Mouse (Mus musculus) lung, adult 2 months (tissue): ENCODE measurements around the gene Arhgap10. TPM values are rescaled to one million over a fixed set of nuclear protein-coding genes. Genes with fewer than 3 reads are reported as not detected.

ENCODE experiments used
- DNase-seq: peaks from one replicate; pipeline ENCODE4 v3.0.0; 2022
- H3K4me1 ChIP-seq: fragments of 200-500 bp; 2 replicates; pipeline ENCODE4 v1.6.1; 2011; ENCODE audit warnings: low read length; ENCODE audit not compliant: control insufficient read depth, insufficient read depth
- H3K4me3 ChIP-seq: fragments of 200-500 bp; replicated peaks from 2 replicates; pipeline ENCODE3; 2011; ENCODE audit warnings: low read depth, mild to moderate bottlenecking, control low read depth, low read length; ENCODE audit errors: extremely low read depth
- CTCF ChIP-seq: fragments of 200-500 bp; IDR thresholded peaks from 2 replicates; pipeline ENCODE4 v1.5.1; 2011; ENCODE audit warnings: mild to moderate bottlenecking, low read length, control low read depth; ENCODE audit not compliant: insufficient read depth
- POLR2A ChIP-seq: fragments of 200-500 bp; IDR thresholded peaks from 2 replicates; pipeline ENCODE4 v1.6.1; 2011; ENCODE audit warnings: low read depth, mild to moderate bottlenecking, control low read depth, low read length, borderline replicate concordance; ENCODE audit errors: extremely low read depth
- WGBS: fragments of 180-500 bp; shearing (Covaris S2); methylation state at CpG from one replicate; pipeline ENCODE4 v1.1.7; 2018; 5-methylcytosine and 5-hydroxymethylcytosine counted together
- polyA plus RNA-seq: library from polyadenylated mRNA; depleted of rRNA; stranded (reverse); fragments of >200 nt; gene quantifications from 2 replicates; pipeline ENCODE4 v1.2.3, GENCODE M21; 2012

Arhgap10 gene
- polyA plus RNA-seq, 1 experiment, result 11.2 TPM

DNA sequence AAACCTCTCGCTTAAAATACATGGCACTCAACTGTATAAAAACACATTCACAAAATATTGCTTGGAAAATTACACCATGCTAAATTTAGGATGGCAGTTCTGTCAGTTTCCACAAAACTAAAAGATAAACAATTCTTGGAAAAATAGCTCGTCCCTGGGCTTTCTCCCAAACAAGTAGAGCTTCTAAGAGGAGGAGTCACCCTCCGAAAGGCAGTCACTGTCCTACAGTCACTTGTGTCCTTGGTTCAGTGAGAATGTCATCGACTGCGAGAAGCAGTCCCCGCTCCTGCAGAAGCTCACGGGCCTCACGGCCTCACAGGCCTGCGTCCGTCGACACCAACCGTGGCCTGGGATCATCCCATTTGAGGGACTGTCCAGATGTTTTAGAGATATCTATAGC, 40.1 kb downstream of the Arhgap10 start:
- 77% methylated on average over 12 of the region's 12 CpGs for WGBS
- TF ChIP-seq CTCF, result no peak
- TF ChIP-seq POLR2A, result no peak
- H3K4me1 ChIP-seq, result peaks cover 2% of the 10 kb centered on the region; the same call in 1 of the 2 replicates
- no peak for DNase-seq
- no peak overlapping the region for H3K4me3 ChIP-seq

DNA sequence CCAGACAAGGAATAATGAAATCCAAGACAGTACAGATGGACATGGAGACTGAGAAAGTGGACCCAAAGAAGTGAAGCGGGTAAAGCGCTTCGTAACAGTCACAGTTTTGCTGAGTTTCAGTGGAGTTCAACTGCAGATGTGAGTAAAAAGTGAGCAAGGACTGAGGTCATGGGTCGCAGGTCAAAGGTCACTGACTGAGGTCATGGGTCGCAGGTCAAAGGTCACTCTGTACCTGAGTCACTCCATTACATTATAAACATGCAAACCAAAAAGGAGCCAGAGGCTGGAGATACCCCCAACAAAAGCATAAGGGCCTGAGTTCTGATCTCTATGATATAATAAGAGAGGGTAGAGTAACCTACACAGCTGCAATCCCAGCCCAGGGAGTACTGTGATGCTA, 43.1 kb downstream of the Arhgap10 start:
- DNase-seq, result no peak
- Histone ChIP-seq H3K4me3 (no peak overlapping the region), H3K4me1 (peaks cover 2% of the 10 kb centered on the region; the same call in 1 of the 2 replicates)
- TF ChIP-seq POLR2A (no peak), CTCF (no peak)
- WGBS, result 91% methylated on average over 5 of the region's 5 CpGs

DNA sequence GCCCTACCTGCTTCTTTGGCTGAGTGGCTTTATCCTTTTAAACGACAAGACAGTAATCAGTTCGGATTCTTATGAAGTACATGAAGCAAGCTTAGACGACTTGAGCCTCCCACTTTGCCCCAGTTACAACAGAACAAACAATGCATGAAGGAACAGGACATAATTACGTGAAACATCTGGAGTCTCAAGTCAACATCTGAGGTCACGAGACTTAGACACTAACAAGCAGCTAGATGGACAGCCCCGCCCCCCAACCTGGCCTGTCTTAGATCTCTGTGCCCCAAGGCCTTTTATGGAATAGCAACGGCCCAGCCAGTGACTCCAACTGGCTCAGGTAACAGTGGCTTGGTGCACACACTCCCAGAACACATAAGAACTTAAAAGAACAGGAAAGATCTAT, 44.0 kb downstream of the Arhgap10 start:
- 46% methylated on average over 7 of the region's 7 CpGs for WGBS
- H3K4me1 ChIP-seq, result no peaks in the 10 kb centered on the region; the same call in 1 of the 2 replicates
- no peak for DNase-seq
- H3K4me3 ChIP-seq, result no peak overlapping the region
- TF ChIP-seq POLR2A (no peak), CTCF (no peak)

DNA sequence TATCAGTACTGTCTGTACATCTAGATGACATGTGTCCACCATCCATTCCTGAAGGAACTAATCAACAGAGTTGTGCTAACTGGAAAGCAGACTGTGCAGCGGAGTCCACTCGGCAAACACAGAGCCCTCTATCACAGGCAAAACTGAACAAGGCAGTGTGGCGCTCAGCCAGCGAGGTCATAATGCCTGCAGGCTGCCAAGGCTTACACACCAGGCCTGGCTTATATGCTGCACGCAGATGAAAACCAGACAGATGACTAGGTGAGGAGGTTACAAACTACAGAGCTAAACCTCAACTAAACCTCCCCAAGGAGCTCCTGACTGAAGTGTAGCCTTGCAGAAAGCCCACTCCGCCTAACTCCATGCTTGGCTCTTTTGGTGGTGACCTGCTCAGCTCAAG, 44.4 kb downstream of the Arhgap10 start:
- DNase-seq, result no peak
- WGBS, result 57% methylated on average over 6 of the region's 6 CpGs
- no peak overlapping the region for H3K4me3 ChIP-seq
- no peaks in the 10 kb centered on the region; the same call in 1 of the 2 replicates for H3K4me1 ChIP-seq
- no peak for TF ChIP-seq POLR2A
- no peak for TF ChIP-seq CTCF

DNA sequence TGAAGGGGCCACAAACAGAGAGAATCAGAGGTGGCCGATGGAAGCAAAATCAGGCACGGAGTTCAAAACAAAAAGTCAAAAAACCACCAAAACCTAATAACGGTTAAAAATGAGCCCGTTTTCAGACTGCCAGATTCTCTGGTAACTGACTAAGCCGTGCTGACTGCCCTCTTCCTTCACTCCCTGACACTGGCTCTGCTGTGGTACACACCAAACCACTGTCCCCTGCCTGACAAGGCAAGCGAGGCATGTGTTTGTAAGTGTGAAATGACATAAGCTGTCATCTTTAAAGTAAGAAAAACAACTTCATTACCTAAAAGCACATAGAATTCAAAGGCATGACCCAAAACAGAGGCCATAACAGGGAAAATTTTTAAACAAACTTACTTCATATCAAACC, 56.4 kb downstream of the Arhgap10 start:
- peaks cover 2% of the 10 kb centered on the region; the same call in 1 of the 2 replicates for H3K4me1 ChIP-seq
- 77% methylated on average over 6 of the region's 6 CpGs for WGBS
- TF ChIP-seq POLR2A (no peak), CTCF (no peak)
- no peak for DNase-seq
- no peak overlapping the region for H3K4me3 ChIP-seq

DNA sequence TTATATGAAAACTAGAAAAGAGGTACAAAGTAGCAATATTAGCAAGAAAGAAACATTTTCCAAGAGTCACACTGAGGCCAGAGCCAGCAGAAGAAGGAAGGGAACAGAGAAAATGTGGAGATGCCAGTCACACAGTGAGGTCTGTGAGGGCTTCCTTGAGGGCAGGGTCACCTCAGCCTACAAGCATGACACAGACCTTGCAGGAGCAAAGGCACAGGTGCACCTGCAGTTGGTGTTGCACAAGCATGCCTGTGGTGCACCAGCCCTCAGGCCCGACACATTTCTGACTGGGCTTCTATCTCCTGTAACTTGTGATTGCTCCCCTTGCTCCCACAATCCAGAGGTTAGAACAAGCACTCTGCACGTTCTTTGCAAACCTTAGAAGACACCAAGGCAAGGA, 57.4 kb downstream of the Arhgap10 start:
- no peak overlapping the region for H3K4me3 ChIP-seq
- 77% methylated on average over 2 of the region's 2 CpGs for WGBS
- DNase-seq, result no peak
- H3K4me1 ChIP-seq, result peaks cover 2% of the 10 kb centered on the region; the same call in 1 of the 2 replicates
- TF ChIP-seq POLR2A (no peak), CTCF (no peak)

DNA sequence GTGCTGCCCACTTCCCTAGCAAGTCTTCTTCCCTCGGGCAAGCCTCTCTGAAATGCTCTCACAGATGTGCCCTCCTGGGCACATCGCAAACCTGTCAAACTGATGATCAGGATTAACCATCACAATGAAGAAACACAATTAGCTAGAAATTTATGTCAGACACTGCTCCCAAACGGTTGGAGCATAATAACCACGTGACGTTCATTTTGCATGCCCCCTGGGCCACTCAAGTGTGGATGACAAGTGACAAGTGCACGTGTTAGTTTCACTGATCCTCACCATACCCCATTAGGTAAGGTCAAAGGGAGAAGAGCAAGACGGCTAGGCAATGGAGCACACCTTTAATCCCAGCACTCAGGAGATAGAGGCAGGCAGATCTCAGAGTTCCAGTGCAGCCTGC, 58.1 kb downstream of the Arhgap10 start:
- Histone ChIP-seq H3K4me1 (peaks cover 2% of the 10 kb centered on the region; the same call in 1 of the 2 replicates), H3K4me3 (no peak overlapping the region)
- no peak for DNase-seq
- WGBS, result 76% methylated on average over 7 of the region's 7 CpGs
- TF ChIP-seq CTCF (no peak), POLR2A (no peak)

DNA sequence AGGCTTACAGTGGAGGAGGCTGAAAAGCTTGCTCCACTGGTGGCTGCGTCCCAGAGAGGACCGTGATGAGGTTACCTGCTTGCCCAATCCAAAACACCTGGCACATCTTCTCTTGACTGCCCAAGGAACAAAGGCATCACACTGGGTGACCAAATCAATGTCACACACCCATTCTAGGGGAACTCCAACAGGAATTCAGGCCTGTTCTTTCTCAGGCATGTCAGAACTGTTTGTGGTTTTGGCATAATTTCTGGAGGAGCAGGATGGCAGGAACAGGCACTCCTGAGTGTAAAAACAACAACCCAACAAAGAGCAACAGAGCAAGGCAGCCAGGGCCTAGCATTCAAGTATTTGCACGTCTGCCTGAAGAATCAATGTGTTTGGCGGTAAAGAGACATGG, 59.2 kb downstream of the Arhgap10 start:
- Histone ChIP-seq H3K4me1 (peaks cover 2% of the 10 kb centered on the region; the same call in 1 of the 2 replicates), H3K4me3 (no peak overlapping the region)
- no peak for DNase-seq
- WGBS, result 75% methylated on average over 4 of the region's 4 CpGs
- TF ChIP-seq CTCF, result no peak
- no peak for TF ChIP-seq POLR2A

DNA sequence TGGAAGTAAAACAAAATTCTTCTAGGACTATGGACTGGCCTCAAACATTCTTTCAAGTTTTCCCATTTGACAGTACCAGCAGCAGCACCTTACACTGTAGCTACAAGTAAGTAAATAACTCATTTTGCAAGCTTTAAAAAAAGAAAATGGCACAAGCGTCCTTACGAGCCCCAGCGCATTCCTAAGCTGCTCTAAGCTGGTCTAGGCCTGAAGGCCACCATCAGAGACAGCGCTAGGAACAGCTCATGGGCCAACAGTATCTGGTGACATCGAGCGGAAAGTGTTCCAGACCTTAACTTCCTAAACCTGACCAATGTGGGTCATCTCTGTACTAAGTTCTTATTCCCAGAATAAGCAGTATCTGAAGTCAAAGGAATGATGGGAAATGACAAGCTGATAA, 61.5 kb downstream of the Arhgap10 start:
- TF ChIP-seq CTCF (no peak), POLR2A (no peak)
- H3K4me1 ChIP-seq, result peaks cover 2% of the 10 kb centered on the region; the same call in 1 of the 2 replicates
- 80% methylated on average over 6 of the region's 6 CpGs for WGBS
- H3K4me3 ChIP-seq, result no peak overlapping the region
- no peak for DNase-seq

DNA sequence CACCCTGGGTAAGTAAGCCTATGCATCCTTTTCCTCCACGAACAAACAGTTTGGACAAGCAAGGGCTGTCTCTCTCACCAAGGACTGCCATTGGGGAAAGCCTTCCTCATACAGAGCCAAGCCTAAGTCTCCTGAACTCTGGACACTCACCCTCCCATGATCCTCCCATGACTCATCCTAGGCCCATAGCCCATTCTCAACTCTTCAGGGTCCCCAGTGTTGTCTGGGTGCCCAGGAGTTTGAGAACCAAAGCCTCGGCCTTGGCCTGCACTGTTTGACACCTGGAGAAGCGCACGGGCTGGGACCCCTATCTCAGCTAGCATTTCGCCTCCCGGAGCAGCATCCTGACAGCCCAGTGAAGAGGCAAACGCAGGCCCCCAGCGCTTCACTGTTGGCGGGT, 63.9 kb downstream of the Arhgap10 start:
- WGBS, result 90% methylated on average over 9 of the region's 9 CpGs
- TF ChIP-seq POLR2A (no peak), CTCF (no peak)
- DNase-seq, result no peak
- Histone ChIP-seq H3K4me3 (no peak overlapping the region), H3K4me1 (peaks cover 2% of the 10 kb centered on the region; the same call in 1 of the 2 replicates)

DNA sequence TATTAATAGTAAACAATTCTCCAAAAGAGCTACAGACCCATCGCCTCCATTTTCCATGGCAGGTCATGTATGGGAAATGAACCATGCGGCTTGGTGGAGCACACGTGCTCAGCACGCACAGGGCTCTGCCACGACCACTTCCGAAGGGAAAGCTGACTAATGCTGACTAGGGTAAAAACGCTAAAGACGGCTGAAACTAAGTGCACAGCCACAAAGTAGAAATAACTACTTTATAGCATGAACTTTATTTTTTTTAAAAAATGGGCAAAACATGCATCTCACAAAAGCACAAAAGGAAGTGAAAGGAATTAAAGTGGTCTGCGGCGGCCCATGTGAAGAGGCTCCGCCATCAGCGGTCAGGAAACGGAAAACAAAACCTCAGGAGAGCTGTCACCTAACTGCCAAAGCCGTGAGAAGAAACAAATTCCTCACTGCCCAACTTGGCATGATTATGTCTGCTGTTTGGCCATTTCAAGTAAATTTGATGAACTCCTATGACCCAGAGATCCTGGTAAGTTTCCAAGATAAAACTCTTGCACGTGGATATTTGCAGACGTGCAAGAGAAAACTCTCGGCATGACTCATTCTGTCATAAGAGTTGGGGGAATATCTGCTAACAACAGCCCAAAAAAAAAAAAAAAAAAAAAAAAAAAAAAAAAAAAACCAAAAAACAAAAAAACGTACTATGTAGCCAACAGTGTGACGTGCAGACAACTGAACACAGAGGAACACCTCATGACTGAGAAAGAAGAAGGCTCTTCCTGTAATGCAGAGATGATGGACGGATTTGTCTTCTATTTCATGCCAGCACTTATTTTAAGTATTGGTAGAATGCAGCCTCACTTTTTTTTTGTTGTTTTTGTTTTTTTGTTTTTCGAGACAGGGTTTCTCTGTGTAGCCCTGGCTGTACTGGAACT, 66.0 kb downstream of the Arhgap10 start:
- DNase-seq, result no peak
- no peak for TF ChIP-seq POLR2A
- no peak for TF ChIP-seq CTCF
- WGBS, result 69% methylated on average over 21 of the region's 21 CpGs
- Histone ChIP-seq H3K4me3 (no peak overlapping the region), H3K4me1 (no peaks in the 10 kb centered on the region)
